Comparison of ENCODE assay signal across 20 mouse cellular contexts in the genomic region with DNA sequence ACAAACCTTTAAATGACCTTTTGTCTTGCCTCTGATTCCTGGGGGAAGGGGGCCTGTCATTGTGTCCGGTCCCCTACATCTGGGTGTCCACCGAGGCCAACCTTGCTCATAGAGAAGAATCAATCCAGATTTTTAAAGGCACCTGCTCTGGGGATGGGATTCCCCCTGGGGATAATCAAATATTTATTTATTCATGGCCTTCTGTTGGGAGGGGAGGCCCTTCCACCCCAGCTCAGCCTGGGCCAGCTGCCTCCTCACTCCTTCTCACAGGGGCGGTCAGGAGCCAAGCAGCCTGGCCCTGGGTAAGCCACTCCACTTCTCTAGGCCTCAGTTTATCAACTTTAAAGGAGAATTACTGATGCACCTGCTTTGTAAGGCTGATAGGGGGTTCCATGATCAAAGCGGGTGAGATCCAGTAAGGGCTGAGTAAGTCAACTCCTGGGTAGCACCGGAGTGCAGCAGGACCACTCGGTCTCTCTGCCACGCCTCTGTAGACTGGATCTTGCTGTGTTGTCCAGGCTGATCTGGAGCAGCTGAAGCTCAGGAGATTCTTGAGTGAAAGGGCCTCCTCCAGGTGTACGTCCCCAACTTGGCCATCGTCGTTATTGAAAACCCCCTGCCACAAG. TPM values are rescaled to one million over a fixed set of nuclear protein-coding genes. Genes with fewer than 3 reads are reported as not detected.
A peak's percentile ranks its signal among the peaks of the same experiment; 100 is the strongest.
DNase-seq lines count a peak whose midpoint lies in the region; ATAC-seq and TF ChIP-seq lines count a peak whose summit lies in the region.
"Had no signal": no experiment of that assay in that cellular context is flagged by ENCODE, and none has a peak within 500 bp of the region (broad histone marks: within the 10 kb centered on the region; RNA-seq: fewer than 3 reads in every experiment).

No protein-coding gene starts in this region.

- no peaks in the 10 kb centered on the region for H3K9me3 ChIP-seq in midbrain, embryonic 12.5 days
- no peaks in the 10 kb centered on the region for H3K9me3 ChIP-seq in midbrain, embryonic 15.5 days
- no peaks in the 10 kb centered on the region for H3K9me3 ChIP-seq in hindbrain, embryonic 14.5 days (ENCODE audit: control insufficient read depth, low read length)
- H3K9me3 ChIP-seq in neural tube, embryonic 12.5 days, result no peaks in the 10 kb centered on the region
- H3K9me3 ChIP-seq: G1E; heart, embryonic 12.5 days; kidney, embryonic 15.5 days had no signal

- no peaks in the 10 kb centered on the region for H3K36me3 ChIP-seq in midbrain, embryonic 12.5 days
- H3K36me3 ChIP-seq in midbrain, embryonic 15.5 days (replicated peaks), result no peaks in the 10 kb centered on the region
- no peaks in the 10 kb centered on the region for H3K36me3 ChIP-seq in hindbrain, embryonic 14.5 days (replicated peaks; ENCODE audit: control insufficient read depth, insufficient read depth)
- H3K36me3 ChIP-seq in neural tube, embryonic 12.5 days, result no peaks in the 10 kb centered on the region
- no peaks in the 10 kb centered on the region for H3K36me3 ChIP-seq in heart, adult 2 months (ENCODE audit: control insufficient read depth, insufficient read depth, low read length)
- H3K36me3 ChIP-seq: G1E; heart, embryonic 12.5 days; kidney, embryonic 15.5 days had no signal

- no peak for TF ChIP-seq CTCF in gastrocnemius, adult 2 months (IDR thresholded peaks at IDR 0.05)
- TF ChIP-seq CTCF in heart, adult 2 months (IDR thresholded peaks at IDR 0.05), result no peak

- peak overlapping the region; percentile 66; the same call in 1 of the 2 replicates for H3K27ac ChIP-seq in gastrocnemius, adult 2 months
- peak overlapping the region; percentile 90 for H3K27ac ChIP-seq in midbrain, embryonic 12.5 days (replicated peaks)
- H3K27ac ChIP-seq in midbrain, embryonic 15.5 days, result no peak overlapping the region
- H3K27ac ChIP-seq in hindbrain, embryonic 14.5 days, result no peak overlapping the region
- peak overlapping the region; percentile 70 for H3K27ac ChIP-seq in neural tube, embryonic 12.5 days
- no peak overlapping the region for H3K27ac ChIP-seq in heart, adult 2 months
- H3K27ac ChIP-seq: kidney, embryonic 15.5 days had no signal

- no peaks in the 10 kb centered on the region for H3K27me3 ChIP-seq in midbrain, embryonic 12.5 days
- no peaks in the 10 kb centered on the region for H3K27me3 ChIP-seq in midbrain, embryonic 15.5 days (replicated peaks)
- no peaks in the 10 kb centered on the region for H3K27me3 ChIP-seq in hindbrain, embryonic 14.5 days (ENCODE audit: control insufficient read depth, insufficient read depth, low read length)
- H3K27me3 ChIP-seq in neural tube, embryonic 12.5 days (replicated peaks), result no peaks in the 10 kb centered on the region
- H3K27me3 ChIP-seq in heart, adult 2 months (ENCODE audit: control insufficient read depth, insufficient read depth, low read length), result no peaks in the 10 kb centered on the region
- H3K27me3 ChIP-seq: Patski had no signal

- H3K4me1 ChIP-seq in midbrain, embryonic 12.5 days, result peaks cover 39% of the 10 kb centered on the region
- peaks cover 15% of the 10 kb centered on the region for H3K4me1 ChIP-seq in midbrain, embryonic 15.5 days
- peaks cover 21% of the 10 kb centered on the region for H3K4me1 ChIP-seq in hindbrain, embryonic 14.5 days (replicated peaks; ENCODE audit: control insufficient read depth, insufficient read depth, low read length)
- H3K4me1 ChIP-seq in neural tube, embryonic 12.5 days, result peaks cover 61% of the 10 kb centered on the region
- H3K4me1 ChIP-seq in heart, adult 2 months (ENCODE audit: control insufficient read depth, insufficient read depth, low read length), result no peaks in the 10 kb centered on the region
- H3K4me1 ChIP-seq: heart, embryonic 12.5 days had no signal

- H3K79me2 ChIP-seq in heart, adult 2 months (replicated peaks; ENCODE audit: control insufficient read depth, insufficient read depth, low read length), result no peaks in the 10 kb centered on the region

- peak overlapping the region; percentile 26 for H3K4me2 ChIP-seq in midbrain, embryonic 12.5 days (replicated peaks)
- H3K4me2 ChIP-seq in midbrain, embryonic 15.5 days, result no peak overlapping the region
- H3K4me2 ChIP-seq in hindbrain, embryonic 14.5 days (replicated peaks), result no peak overlapping the region
- 0 out of 2 replicates have a peak overlapping the region, but pooled peaks have one; percentile 27 for H3K4me2 ChIP-seq in neural tube, embryonic 12.5 days (replicated peaks)
- H3K4me2 ChIP-seq: heart, embryonic 12.5 days; kidney, embryonic 15.5 days had no signal

- peak; percentile 38; the same call in 1 of the 2 replicates for ATAC-seq in midbrain, embryonic 12.5 days (ENCODE audit: low FRiP score, low read depth)
- no peak for ATAC-seq in midbrain, embryonic 15.5 days (replicated peaks)
- no peak for ATAC-seq in hindbrain, embryonic 14.5 days (ENCODE audit: low FRiP score)
- ATAC-seq in neural tube, embryonic 12.5 days (ENCODE audit: low FRiP score, low read depth), result peak; percentile 34; the same call in 1 of the 2 replicates
- ATAC-seq: Patski had no signal

- intact Hi-C loops in gastrocnemius, adult 2 months (cut with DNase I), result loop anchor here (10.0 kb wide), 1 partner anchor 91 kb away; no protein-coding TSS in a partner anchor
- intact Hi-C loops in gastrocnemius, postnatal 14 days (cut with DNase I; ENCODE audit: low total_unique reads), result loop anchor here (5.0 kb wide), 1 partner anchor 38 kb away; no protein-coding TSS in a partner anchor
- intact Hi-C loops in heart, adult 2 months (cut with DNase I), result no loop called here

- no peak overlapping the region for H3K4me3 ChIP-seq in gastrocnemius, adult 2 months
- no peak overlapping the region for H3K4me3 ChIP-seq in midbrain, embryonic 12.5 days
- no peak overlapping the region for H3K4me3 ChIP-seq in midbrain, embryonic 15.5 days
- no peak overlapping the region for H3K4me3 ChIP-seq in hindbrain, embryonic 14.5 days (replicated peaks; ENCODE audit: low read length)
- no peak overlapping the region for H3K4me3 ChIP-seq in neural tube, embryonic 12.5 days
- H3K4me3 ChIP-seq in heart, adult 2 months, result no peak overlapping the region
- H3K4me3 ChIP-seq: heart, embryonic 12.5 days; kidney, embryonic 15.5 days had no signal

- TF ChIP-seq POLR2A in heart, adult 2 months (IDR thresholded peaks at IDR 0.05; ENCODE audit: insufficient read depth, low read depth, low read length), result no peak

- 34% methylated on average over 10 of the region's 10 CpGs for WGBS in midbrain, embryonic 12.5 days
- 42% methylated on average over 10 of the region's 10 CpGs for WGBS in midbrain, embryonic 15.5 days
- WGBS in hindbrain, embryonic 14.5 days, result 28% methylated on average over 10 of the region's 10 CpGs
- 31% methylated on average over 10 of the region's 10 CpGs for WGBS in neural tube, embryonic 12.5 days
- 83% methylated on average over 10 of the region's 10 CpGs for WGBS in heart, adult 2 months

- H3K9ac ChIP-seq in midbrain, embryonic 12.5 days (replicated peaks), result peak overlapping the region; percentile 49
- no peak overlapping the region for H3K9ac ChIP-seq in midbrain, embryonic 15.5 days
- H3K9ac ChIP-seq in hindbrain, embryonic 14.5 days, result peak overlapping the region; percentile 40; the same call in 1 of the 2 replicates
- 0 out of 2 replicates have a peak overlapping the region, but pooled peaks have one; percentile 0 for H3K9ac ChIP-seq in neural tube, embryonic 12.5 days
- H3K9ac ChIP-seq in heart, adult 2 months (ENCODE audit: low read depth, low read length), result no peak overlapping the region
- H3K9ac ChIP-seq: heart, embryonic 12.5 days; kidney, embryonic 15.5 days had no signal

- DNase-seq in gastrocnemius, adult 2 months, result no peak
- no peak for DNase-seq in gastrocnemius, postnatal 14 days
- no peak for DNase-seq in hindbrain, embryonic 14.5 days (ENCODE audit: low spot score)
- no peak for DNase-seq in heart, adult 2 months
- no peak for DNase-seq in frontal cortex, postnatal 25 days (ENCODE audit: low spot score in 2 of 2)
- DNase-seq: adrenal gland, adult 2 months; B cell, adult 2 months; cerebellum, adult 11-12 months; gastrocnemius, postnatal 10 days; heart, adult 11 months; heart, postnatal 10 days; kidney, adult 11 months; lung, postnatal 4 days had no signal

- no peak for TF ChIP-seq EP300 in heart, adult 2 months (IDR thresholded peaks at IDR 0.05; ENCODE audit: insufficient read depth, low read depth, low read length)

RNA-seq across cellular contexts. Expression of a gene that starts 13.3 kb away (rescaled TPM):
- total RNA-seq in gastrocnemius, adult 2 months (2021), result 1 to 10 TPM; 2.2 to 4.6 TPM
- 10 to 100 TPM; 17.7 TPM for total RNA-seq in gastrocnemius, postnatal 14 days (2021)
- 22.3 and 22.6 TPM in 2 replicates for polyA plus RNA-seq in midbrain, embryonic 12.5 days (2016; fragmentation: Nextera tagmentation; extraction: Ambion mirVana)
- 18.1 and 19.0 TPM in 2 replicates for polyA plus RNA-seq in midbrain, embryonic 15.5 days (2015; fragmentation: Nextera tagmentation; extraction: Ambion mirVana)
- polyA plus RNA-seq in hindbrain, embryonic 14.5 days (2014; fragmentation: Nextera tagmentation; extraction: Ambion mirVana), result 15.9 and 19.1 TPM in 2 replicates
- polyA plus RNA-seq in neural tube, embryonic 12.5 days (2016; fragmentation: Nextera tagmentation; extraction: Ambion mirVana), result 24.0 and 24.6 TPM in 2 replicates
- 1 to 10 TPM; 3.0 to 4.1 TPM for total RNA-seq in heart, adult 2 months (2021)
- polyA plus RNA-seq in heart, adult 2 months (2012; rRNA removed), result 6.9 and 9.1 TPM in 2 replicates

RNA-seq across cellular contexts. Expression of a gene that starts 33.3 kb away (rescaled TPM):
- 10 to 100 TPM; 11.9 to 12.7 TPM for total RNA-seq in gastrocnemius, adult 2 months (2021)
- total RNA-seq in gastrocnemius, postnatal 14 days (2021), result 10 to 100 TPM; 15.1 to 16.1 TPM
- 108 and 110 TPM in 2 replicates for polyA plus RNA-seq in midbrain, embryonic 12.5 days (2016; fragmentation: Nextera tagmentation; extraction: Ambion mirVana)
- 67.3 and 75.9 TPM in 2 replicates for polyA plus RNA-seq in midbrain, embryonic 15.5 days (2015; fragmentation: Nextera tagmentation; extraction: Ambion mirVana)
- polyA plus RNA-seq in hindbrain, embryonic 14.5 days (2014; fragmentation: Nextera tagmentation; extraction: Ambion mirVana), result 49.0 and 63.5 TPM in 2 replicates
- 84.0 and 98.5 TPM in 2 replicates for polyA plus RNA-seq in neural tube, embryonic 12.5 days (2016; fragmentation: Nextera tagmentation; extraction: Ambion mirVana)
- 10 to 100 TPM; 16.6 to 20.1 TPM for total RNA-seq in heart, adult 2 months (2021)
- polyA plus RNA-seq in heart, adult 2 months (2012; rRNA removed), result 22.2 and 22.3 TPM in 2 replicates

RNA-seq across cellular contexts. Expression of a gene that starts 35.8 kb away (rescaled TPM):
- 10 to 100 TPM; 29.6 to 31.3 TPM for total RNA-seq in gastrocnemius, adult 2 months (2021)
- 10 to 100 TPM; 21.1 to 21.9 TPM for total RNA-seq in gastrocnemius, postnatal 14 days (2021)
- 15.3 and 19.0 TPM in 2 replicates for polyA plus RNA-seq in midbrain, embryonic 12.5 days (2016; fragmentation: Nextera tagmentation; extraction: Ambion mirVana)
- polyA plus RNA-seq in midbrain, embryonic 15.5 days (2015; fragmentation: Nextera tagmentation; extraction: Ambion mirVana), result 20.9 and 28.3 TPM in 2 replicates
- 24.6 and 24.9 TPM in 2 replicates for polyA plus RNA-seq in hindbrain, embryonic 14.5 days (2014; fragmentation: Nextera tagmentation; extraction: Ambion mirVana)
- 17.2 and 19.2 TPM in 2 replicates for polyA plus RNA-seq in neural tube, embryonic 12.5 days (2016; fragmentation: Nextera tagmentation; extraction: Ambion mirVana)
- total RNA-seq in heart, adult 2 months (2021), result 10 to 100 TPM; 31.7 to 34.4 TPM
- 30.5 and 38.3 TPM in 2 replicates for polyA plus RNA-seq in heart, adult 2 months (2012; rRNA removed)

RNA-seq across cellular contexts. Expression of a gene that starts 53.3 kb away (rescaled TPM):
- total RNA-seq in gastrocnemius, adult 2 months (2021), result 1 to 10 TPM; 6.5 to 9.4 TPM
- 10 to 100 TPM in 1 of 2 experiments, 1 to 10 TPM in 1; 8.6 to 10.1 TPM for total RNA-seq in gastrocnemius, postnatal 14 days (2021)
- 26.2 and 27.8 TPM in 2 replicates for polyA plus RNA-seq in midbrain, embryonic 12.5 days (2016; fragmentation: Nextera tagmentation; extraction: Ambion mirVana)
- polyA plus RNA-seq in midbrain, embryonic 15.5 days (2015; fragmentation: Nextera tagmentation; extraction: Ambion mirVana), result 45.9 and 50.9 TPM in 2 replicates
- polyA plus RNA-seq in hindbrain, embryonic 14.5 days (2014; fragmentation: Nextera tagmentation; extraction: Ambion mirVana), result 40.1 and 43.7 TPM in 2 replicates
- polyA plus RNA-seq in neural tube, embryonic 12.5 days (2016; fragmentation: Nextera tagmentation; extraction: Ambion mirVana), result 32.7 and 34.7 TPM in 2 replicates
- total RNA-seq in heart, adult 2 months (2021), result 10 to 100 TPM; 16.6 to 18.0 TPM
- polyA plus RNA-seq in heart, adult 2 months (2012; rRNA removed), result 17.0 and 22.6 TPM in 2 replicates

Comparison
In these comparisons a context has a peak if more than half of its experiments do, and no peak if none do; other contexts are left out.
1. H3K27ac ChIP-seq: peak in gastrocnemius, adult 2 months (single experiment), midbrain, embryonic 12.5 days (single experiment) and neural tube, embryonic 12.5 days (single experiment); none in midbrain, embryonic 15.5 days (single experiment), hindbrain, embryonic 14.5 days (single experiment) and heart, adult 2 months (single experiment).
2. ATAC-seq: peak in midbrain, embryonic 12.5 days (single experiment) and neural tube, embryonic 12.5 days (single experiment); none in midbrain, embryonic 15.5 days (single experiment) and hindbrain, embryonic 14.5 days (single experiment).
3. H3K4me2 ChIP-seq: peak in midbrain, embryonic 12.5 days (single experiment) and neural tube, embryonic 12.5 days (single experiment); none in midbrain, embryonic 15.5 days (single experiment) and hindbrain, embryonic 14.5 days (single experiment).
4. H3K9ac ChIP-seq: peak in midbrain, embryonic 12.5 days (single experiment), hindbrain, embryonic 14.5 days (single experiment) and neural tube, embryonic 12.5 days (single experiment); none in midbrain, embryonic 15.5 days (single experiment) and heart, adult 2 months (single experiment).